Mouse (Mus musculus): Measurements from ENCODE around the gene Olfr1128. TPM values are rescaled to one million over a fixed set of nuclear protein-coding genes. Genes with fewer than 3 reads are reported as not detected.

The Olfr1128 gene
- not detected for polyA plus RNA-seq (2014; fragmentation: Illumina TruSeq; extraction: RNeasy Lipid Tissue Mini Kit (QIAGEN cat#74804); ENCODE audit: low read depth, low replicate concordance)

DNA sequence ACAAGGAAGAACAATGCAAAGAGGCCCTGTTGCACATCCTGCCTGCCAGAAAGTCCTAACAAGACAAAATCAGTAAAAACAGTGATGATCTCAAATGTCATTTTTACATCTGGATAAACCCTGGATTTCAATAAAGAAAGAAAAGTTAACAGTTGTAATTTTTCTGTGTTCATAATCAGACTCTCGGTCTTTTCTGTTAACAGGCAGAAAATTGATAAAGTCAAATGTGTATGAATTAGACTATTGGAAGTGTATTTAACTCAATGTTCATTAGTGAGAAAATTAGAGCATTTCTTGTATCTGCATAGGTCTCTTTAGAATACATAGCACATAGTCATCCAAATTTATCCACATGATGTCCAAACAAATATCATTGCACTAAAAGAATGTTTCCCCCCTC is at the start of gene Olfr1128:
Gene Olfr1128 (minus strand): TSS at position 101 of the 400 bp plus-strand sequence.

DNA sequence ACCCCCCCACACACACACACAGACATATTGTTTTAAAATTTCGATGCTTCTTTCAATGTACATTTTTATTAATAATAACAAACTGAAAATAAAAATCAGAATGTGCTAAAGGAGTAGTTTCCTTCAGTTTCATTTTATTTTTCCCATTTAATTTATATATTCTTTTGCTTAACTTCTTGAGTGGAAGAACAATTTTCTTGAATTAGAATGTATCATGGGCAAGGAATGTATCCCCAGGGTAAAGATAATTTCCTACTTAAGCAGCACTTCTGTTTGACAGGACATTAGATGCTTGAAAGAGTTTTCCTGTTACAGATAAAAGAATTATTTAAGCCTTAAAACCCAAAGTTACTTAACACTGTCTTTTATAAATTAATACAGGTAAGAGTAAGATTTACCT is 28.3 kb upstream of the Olfr1128 start, which contains the start of gene Olfr1129:
Gene Olfr1129 (plus strand): TSS at position 301 of the 400 bp plus-strand sequence.

DNA sequence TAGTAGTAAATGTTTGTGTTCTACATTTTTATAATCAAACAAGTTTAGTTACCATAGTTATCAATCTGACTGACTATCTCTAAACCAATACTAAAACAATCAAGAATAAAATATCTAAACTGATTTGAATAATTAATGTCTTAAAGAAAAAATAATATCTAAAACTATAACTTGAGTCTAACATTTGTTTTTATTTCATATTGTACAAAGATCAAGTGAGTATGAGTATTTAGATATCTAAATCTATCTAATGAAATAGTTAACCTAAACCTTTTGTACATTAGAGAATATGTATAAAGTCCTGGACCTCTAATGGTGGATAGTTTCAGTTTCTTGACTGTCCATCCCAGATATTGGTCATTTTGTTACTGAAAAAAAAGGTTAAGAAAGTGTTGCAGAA is 13.8 kb downstream of the Olfr1128 start, which contains the start of gene Olfr153:
Gene Olfr153 (plus strand): TSS at position 301 of the 400 bp plus-strand sequence.

DNA sequence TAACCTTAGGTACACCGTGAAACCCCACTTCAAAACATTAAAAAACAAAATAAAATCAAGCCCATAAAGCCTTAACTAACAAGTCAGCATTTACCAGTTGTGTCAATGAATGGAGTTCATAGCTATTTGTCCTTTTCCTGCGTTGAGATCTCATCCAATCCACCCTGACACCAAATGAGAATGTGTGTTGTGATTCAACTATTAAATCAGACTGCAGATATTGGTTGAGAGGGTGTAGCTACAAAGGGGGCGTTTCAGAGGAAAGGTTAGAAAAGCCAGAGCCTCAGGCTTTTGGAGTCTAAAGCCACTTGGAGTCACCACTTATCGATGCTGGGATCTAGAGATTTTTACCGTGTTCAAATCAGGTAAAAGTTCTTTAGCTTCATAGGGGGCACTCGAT is 39.1 kb downstream of the Olfr1128 start, which contains the start of gene Pramel6:
Gene Pramel6 (plus strand): TSS at position 301 of the 400 bp plus-strand sequence.

DNA sequence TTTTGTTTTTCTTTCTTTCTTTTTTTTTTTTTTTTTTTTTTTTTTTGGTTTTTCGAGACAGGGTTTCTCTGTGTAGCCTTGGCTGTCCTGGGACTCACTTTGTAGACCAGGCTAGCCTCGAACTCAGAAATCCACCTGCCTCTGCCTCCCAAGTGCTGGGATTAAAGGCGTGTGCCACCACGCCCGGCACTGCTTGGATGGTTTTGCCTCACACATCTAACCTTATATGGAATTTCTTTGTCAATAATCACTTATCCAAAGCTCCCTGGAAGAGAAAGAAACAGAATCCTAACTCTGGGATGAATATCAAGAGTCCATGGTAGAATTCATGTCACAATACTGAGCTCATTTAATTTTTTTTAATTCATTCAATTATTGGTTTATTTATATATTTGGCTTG is 48.3 kb downstream of the Olfr1128 start, which contains the start of gene Pramel7:
Gene Pramel7 (minus strand): TSS at position 101 of the 400 bp plus-strand sequence.

Other genes starting within 250 kb of the Olfr1128 start
- gene Olfr1118, start 238.0 kb downstream of the Olfr1128 start, polyA plus RNA-seq (2014; fragmentation: Illumina TruSeq; extraction: RNeasy Lipid Tissue Mini Kit (QIAGEN cat#74804); ENCODE audit: low read depth, low replicate concordance): not detected
- gene Olfr1120, start 190.7 kb downstream of the Olfr1128 start, polyA plus RNA-seq (2014; fragmentation: Illumina TruSeq; extraction: RNeasy Lipid Tissue Mini Kit (QIAGEN cat#74804); ENCODE audit: low read depth, low replicate concordance): not detected
- gene Olfr1121, start 175.6 kb downstream of the Olfr1128 start, polyA plus RNA-seq (2014; fragmentation: Illumina TruSeq; extraction: RNeasy Lipid Tissue Mini Kit (QIAGEN cat#74804); ENCODE audit: low read depth, low replicate concordance): not detected
- not detected for gene Olfr1122, start 159.7 kb downstream of the Olfr1128 start, polyA plus RNA-seq (2014; fragmentation: Illumina TruSeq; extraction: RNeasy Lipid Tissue Mini Kit (QIAGEN cat#74804); ENCODE audit: low read depth, low replicate concordance)
- not detected for gene Olfr1123, start 128.9 kb downstream of the Olfr1128 start, polyA plus RNA-seq (2014; fragmentation: Illumina TruSeq; extraction: RNeasy Lipid Tissue Mini Kit (QIAGEN cat#74804); ENCODE audit: low read depth, low replicate concordance)
- not detected for gene Olfr1124, start 115.3 kb downstream of the Olfr1128 start, polyA plus RNA-seq (2014; fragmentation: Illumina TruSeq; extraction: RNeasy Lipid Tissue Mini Kit (QIAGEN cat#74804); ENCODE audit: low read depth, low replicate concordance)
- not detected for gene Olfr1126, start 91.6 kb downstream of the Olfr1128 start, polyA plus RNA-seq (2014; fragmentation: Illumina TruSeq; extraction: RNeasy Lipid Tissue Mini Kit (QIAGEN cat#74804); ENCODE audit: low read depth, low replicate concordance)
- not detected for gene Pramel7, start 48.4 kb downstream of the Olfr1128 start, polyA plus RNA-seq (2014; fragmentation: Illumina TruSeq; extraction: RNeasy Lipid Tissue Mini Kit (QIAGEN cat#74804); ENCODE audit: low read depth, low replicate concordance)
- gene Pramel6, start 39.0 kb downstream of the Olfr1128 start, polyA plus RNA-seq (2014; fragmentation: Illumina TruSeq; extraction: RNeasy Lipid Tissue Mini Kit (QIAGEN cat#74804); ENCODE audit: low read depth, low replicate concordance): not detected
- not detected for gene Olfr153, start 13.7 kb downstream of the Olfr1128 start, polyA plus RNA-seq (2014; fragmentation: Illumina TruSeq; extraction: RNeasy Lipid Tissue Mini Kit (QIAGEN cat#74804); ENCODE audit: low read depth, low replicate concordance)
- gene Olfr1129, start 28.4 kb upstream of the Olfr1128 start, polyA plus RNA-seq (2014; fragmentation: Illumina TruSeq; extraction: RNeasy Lipid Tissue Mini Kit (QIAGEN cat#74804); ENCODE audit: low read depth, low replicate concordance): not detected
- not detected for gene Olfr1130, start 60.7 kb upstream of the Olfr1128 start, polyA plus RNA-seq (2014; fragmentation: Illumina TruSeq; extraction: RNeasy Lipid Tissue Mini Kit (QIAGEN cat#74804); ENCODE audit: low read depth, low replicate concordance)
- gene Olfr1131, start 81.6 kb upstream of the Olfr1128 start, polyA plus RNA-seq (2014; fragmentation: Illumina TruSeq; extraction: RNeasy Lipid Tissue Mini Kit (QIAGEN cat#74804); ENCODE audit: low read depth, low replicate concordance): not detected
- not detected for gene Olfr1132, start 92.0 kb upstream of the Olfr1128 start, polyA plus RNA-seq (2014; fragmentation: Illumina TruSeq; extraction: RNeasy Lipid Tissue Mini Kit (QIAGEN cat#74804); ENCODE audit: low read depth, low replicate concordance)
- not detected for gene Olfr1133, start 101.8 kb upstream of the Olfr1128 start, polyA plus RNA-seq (2014; fragmentation: Illumina TruSeq; extraction: RNeasy Lipid Tissue Mini Kit (QIAGEN cat#74804); ENCODE audit: low read depth, low replicate concordance)
- gene Olfr1134, start 112.9 kb upstream of the Olfr1128 start, polyA plus RNA-seq (2014; fragmentation: Illumina TruSeq; extraction: RNeasy Lipid Tissue Mini Kit (QIAGEN cat#74804); ENCODE audit: low read depth, low replicate concordance): not detected
- not detected for gene Olfr1135, start 128.1 kb upstream of the Olfr1128 start, polyA plus RNA-seq (2014; fragmentation: Illumina TruSeq; extraction: RNeasy Lipid Tissue Mini Kit (QIAGEN cat#74804); ENCODE audit: low read depth, low replicate concordance)
- gene Olfr1136, start 148.4 kb upstream of the Olfr1128 start, polyA plus RNA-seq (2014; fragmentation: Illumina TruSeq; extraction: RNeasy Lipid Tissue Mini Kit (QIAGEN cat#74804); ENCODE audit: low read depth, low replicate concordance): not detected
- not detected for gene Olfr1137, start 167.6 kb upstream of the Olfr1128 start, polyA plus RNA-seq (2014; fragmentation: Illumina TruSeq; extraction: RNeasy Lipid Tissue Mini Kit (QIAGEN cat#74804); ENCODE audit: low read depth, low replicate concordance)
- not detected for gene Olfr1138, start 194.4 kb upstream of the Olfr1128 start, polyA plus RNA-seq (2014; fragmentation: Illumina TruSeq; extraction: RNeasy Lipid Tissue Mini Kit (QIAGEN cat#74804); ENCODE audit: low read depth, low replicate concordance)
- not detected for gene Olfr1140, start 198.2 kb upstream of the Olfr1128 start, polyA plus RNA-seq (2014; fragmentation: Illumina TruSeq; extraction: RNeasy Lipid Tissue Mini Kit (QIAGEN cat#74804); ENCODE audit: low read depth, low replicate concordance)
- gene Olfr1141, start 208.4 kb upstream of the Olfr1128 start, polyA plus RNA-seq (2014; fragmentation: Illumina TruSeq; extraction: RNeasy Lipid Tissue Mini Kit (QIAGEN cat#74804); ENCODE audit: low read depth, low replicate concordance): not detected
- not detected for gene Olfr152, start 233.9 kb upstream of the Olfr1128 start, polyA plus RNA-seq (2014; fragmentation: Illumina TruSeq; extraction: RNeasy Lipid Tissue Mini Kit (QIAGEN cat#74804); ENCODE audit: low read depth, low replicate concordance)